Mouse (Mus musculus): ENCODE data around the gene Serpinc1. TPM values are rescaled to one million over a fixed set of nuclear protein-coding genes. Genes with fewer than 3 reads are reported as not detected.

Serpinc1 gene
- polyA plus RNA-seq, 1 experiment from 2014 or later, result 1.5 TPM

DNA sequence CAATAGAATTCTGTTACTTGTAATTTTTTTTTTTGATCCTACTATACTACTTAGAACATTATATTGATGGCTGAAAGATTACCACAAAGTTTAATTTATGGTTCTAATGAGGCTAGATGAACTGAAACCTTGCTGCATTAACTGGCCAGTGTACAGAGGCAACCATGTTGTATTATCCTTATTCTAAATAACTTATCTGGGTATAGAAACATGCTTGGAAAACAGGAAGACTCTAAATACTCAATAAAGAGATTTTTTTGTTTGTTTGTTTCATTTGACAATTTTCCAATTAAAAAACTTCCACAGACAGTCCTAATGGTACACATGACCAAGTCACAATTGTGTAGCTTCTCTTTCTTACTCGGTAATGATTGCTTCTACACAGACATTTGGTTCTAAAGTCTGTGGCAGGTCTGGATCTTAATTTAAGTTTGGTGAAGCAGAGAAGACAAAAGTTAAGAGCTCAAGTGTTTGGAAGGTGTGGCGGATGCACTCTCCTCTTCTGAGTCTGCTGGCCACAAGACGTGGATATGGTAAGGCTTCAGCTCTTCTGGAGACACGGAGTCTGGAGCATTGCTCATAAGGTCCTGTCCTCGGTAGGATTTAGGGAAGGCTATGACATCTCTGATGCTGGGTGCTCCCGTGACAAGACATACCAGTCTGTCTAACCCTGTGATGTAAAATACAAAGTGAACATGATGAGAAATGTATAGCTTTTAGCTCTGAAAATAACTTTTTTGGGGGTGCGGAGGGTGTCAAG, 63.1 kb downstream of the Serpinc1 start:
- 91% methylated on average over 7 of the region's 7 CpGs for WGBS
- no peak for ATAC-seq (replicated peaks; ENCODE audit: low FRiP score)
- H3K27me3 ChIP-seq (ENCODE audit: control insufficient read depth, insufficient read depth, low read length), result no peaks in the 10 kb centered on the region
- no peaks in the 10 kb centered on the region for H3K9me3 ChIP-seq (ENCODE audit: control insufficient read depth, low read length)
- H3K4me2 ChIP-seq (ENCODE audit: low read depth, low read length, severe bottlenecking), result no peak overlapping the region
- no peak overlapping the region for H3K9ac ChIP-seq (ENCODE audit: low read length)
- no peak overlapping the region for H3K4me3 ChIP-seq (ENCODE audit: low read depth, low read length)
- DNase-seq (ENCODE audit: low spot score), result no peak
- no peak overlapping the region for H3K27ac ChIP-seq (ENCODE audit: low read depth, low read length)
- H3K36me3 ChIP-seq (ENCODE audit: control insufficient read depth, insufficient read depth, low read length), result peaks cover 8% of the 10 kb centered on the region; the same call in 1 of the 2 replicates
- H3K4me1 ChIP-seq (replicated peaks; ENCODE audit: control insufficient read depth, insufficient read depth, low read length), result peaks cover 7% of the 10 kb centered on the region

DNA sequence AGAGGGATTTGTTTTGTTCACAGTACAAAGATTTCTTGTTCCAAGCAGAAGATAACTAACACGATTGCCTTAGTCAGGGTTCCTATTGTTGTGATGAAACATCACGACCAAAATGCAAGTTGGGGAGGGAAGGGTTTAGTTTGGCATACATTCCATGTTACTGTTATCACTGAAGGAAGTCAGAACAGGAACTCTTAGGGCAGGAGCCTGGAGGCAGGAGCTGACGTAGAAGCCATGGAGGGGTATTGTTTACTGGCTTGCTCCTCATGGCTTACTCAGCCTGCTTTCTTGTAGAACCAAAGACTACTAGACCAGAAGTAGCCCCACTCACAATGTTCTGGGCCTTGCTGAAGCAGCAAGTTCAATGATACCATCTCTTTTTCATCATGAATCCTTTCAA, 68.6 kb downstream of the Serpinc1 start:
- ATAC-seq (replicated peaks; ENCODE audit: low FRiP score) (no peak), DNase-seq (ENCODE audit: low spot score) (no peak)
- H3K9ac ChIP-seq (ENCODE audit: low read length), result no peak overlapping the region
- no peak overlapping the region for H3K4me2 ChIP-seq (ENCODE audit: low read depth, low read length, severe bottlenecking)
- no peak overlapping the region for H3K27ac ChIP-seq (ENCODE audit: low read depth, low read length)
- H3K36me3 ChIP-seq (ENCODE audit: control insufficient read depth, insufficient read depth, low read length), result no peaks in the 10 kb centered on the region; the same call in 1 of the 2 replicates
- H3K4me3 ChIP-seq (ENCODE audit: low read depth, low read length), result no peak overlapping the region
- no peaks in the 10 kb centered on the region for H3K9me3 ChIP-seq (ENCODE audit: control insufficient read depth, low read length)
- H3K27me3 ChIP-seq (ENCODE audit: control insufficient read depth, insufficient read depth, low read length), result no peaks in the 10 kb centered on the region
- no peaks in the 10 kb centered on the region for H3K4me1 ChIP-seq (replicated peaks; ENCODE audit: control insufficient read depth, insufficient read depth, low read length)
- 94% methylated on average over 3 of the region's 3 CpGs for WGBS

Other genes starting within 250 kb of the Serpinc1 start
- 11.5 and 17.4 TPM in 2 replicates for gene Rabgap1l, start 185.4 kb upstream of the Serpinc1 start, polyA plus RNA-seq (2014; fragmentation: Nextera tagmentation; extraction: Ambion mirVana)
- 7.8 and 9.0 TPM in 2 replicates for gene Rc3h1, start 72.2 kb upstream of the Serpinc1 start, polyA plus RNA-seq (2014; fragmentation: Nextera tagmentation; extraction: Ambion mirVana)
- gene Zbtb37, start 56.3 kb downstream of the Serpinc1 start, polyA plus RNA-seq (2014; fragmentation: Nextera tagmentation; extraction: Ambion mirVana), result 8.3 and 14.4 TPM in 2 replicates
- gene Dars2, start 92.1 kb downstream of the Serpinc1 start, polyA plus RNA-seq (2014; fragmentation: Nextera tagmentation; extraction: Ambion mirVana), result 55.0 and 57.7 TPM in 2 replicates
- 46.1 and 47.9 TPM in 2 replicates for gene Cenpl, start 92.1 kb downstream of the Serpinc1 start, polyA plus RNA-seq (2014; fragmentation: Nextera tagmentation; extraction: Ambion mirVana)
- gene Klhl20, start 152.9 kb downstream of the Serpinc1 start, polyA plus RNA-seq (2014; fragmentation: Nextera tagmentation; extraction: Ambion mirVana), result 18.6 and 20.1 TPM in 2 replicates
- gene Ankrd45, start 164.1 kb downstream of the Serpinc1 start, polyA plus RNA-seq (2014; fragmentation: Nextera tagmentation; extraction: Ambion mirVana), result 8.0 and 8.5 TPM in 2 replicates
- gene Tex50, start 180.7 kb downstream of the Serpinc1 start, polyA plus RNA-seq (2014; fragmentation: Nextera tagmentation; extraction: Ambion mirVana), result 0.23 and 0.36 TPM in 2 replicates

All from forebrain, embryonic 11.5 days (tissue).